Mouse (Mus musculus) A20 (cell line): ENCODE measurements around the gene Smim20.

Experiments
- DNase-seq: peaks from one replicate; pipeline ENCODE4 v3.0.0-alpha.2; 2011; ENCODE audit warnings: low read depth, low spot score

The Smim20 gene

GRCm38 (mm10) chr5:53266931-53267853 is at the start of gene Smim20:
Gene Smim20, plus strand, starts transcription at chr5:53267083.
- DNase-seq: peak; percentile 92

GRCm38 (mm10) chr5:53225434-53225833 is 41.4 kb upstream of the Smim20 start:
- DNase-seq: no peak

- peak; percentile 76 for DNase-seq
Measured at GRCm38 (mm10) chr5:53230560-53230959, 36.3 kb upstream of the Smim20 start.

- DNase-seq: no peak
Measured at GRCm38 (mm10) chr5:53235551-53235950, 31.3 kb upstream of the Smim20 start.

GRCm38 (mm10) chr5:53236136-53236535 is 30.7 kb upstream of the Smim20 start:
- DNase-seq: no peak

GRCm38 (mm10) chr5:53236749-53237148 is 30.1 kb upstream of the Smim20 start:
- no peak for DNase-seq

- DNase-seq: no peak
Measured at GRCm38 (mm10) chr5:53238761-53239160, 28.1 kb upstream of the Smim20 start.

- no peak for DNase-seq
Measured at GRCm38 (mm10) chr5:53239189-53239588, 27.7 kb upstream of the Smim20 start.

- DNase-seq: no peak
Measured at GRCm38 (mm10) chr5:53239831-53240440, 26.9 kb upstream of the Smim20 start.

- no peak for DNase-seq
Measured at GRCm38 (mm10) chr5:53241109-53241508, 25.8 kb upstream of the Smim20 start.

- no peak for DNase-seq
Measured at GRCm38 (mm10) chr5:53241963-53242362, 24.9 kb upstream of the Smim20 start.

GRCm38 (mm10) chr5:53242865-53243499 is 23.9 kb upstream of the Smim20 start:
- no peak for DNase-seq

- no peak for DNase-seq
Measured at GRCm38 (mm10) chr5:53243933-53244332, 22.9 kb upstream of the Smim20 start.

GRCm38 (mm10) chr5:53248499-53248898 is 18.4 kb upstream of the Smim20 start:
- DNase-seq: no peak

- no peak for DNase-seq
Measured at GRCm38 (mm10) chr5:53249431-53250061, 17.3 kb upstream of the Smim20 start.

- DNase-seq: no peak
Measured at GRCm38 (mm10) chr5:53254154-53254553, 12.7 kb upstream of the Smim20 start.

- no peak for DNase-seq
Measured at GRCm38 (mm10) chr5:53254821-53255220, 12.1 kb upstream of the Smim20 start.

- no peak for DNase-seq
Measured at GRCm38 (mm10) chr5:53258038-53258786, 8.7 kb upstream of the Smim20 start.

GRCm38 (mm10) chr5:53259894-53260293 is 7.0 kb upstream of the Smim20 start:
- no peak for DNase-seq

- no peak for DNase-seq
Measured at GRCm38 (mm10) chr5:53261999-53262398, 4.9 kb upstream of the Smim20 start.

GRCm38 (mm10) chr5:53264061-53264460 is 2.8 kb upstream of the Smim20 start:
- no peak for DNase-seq
